Mouse (Mus musculus) hindbrain, embryonic 16.5 days (tissue): ENCODE measurements around the gene Map1b. TPM values are rescaled to one million over a fixed set of nuclear protein-coding genes. Genes with fewer than 3 reads are reported as not detected.

Experiments
- ATAC-seq: fragments of 200-750 bp; cut with Nextera tagmentation; 2 replicates; pipeline ENCODE4 v1.8.0; 2017; ENCODE audit warnings: moderate TSS enrichment, moderate library complexity
- H3K27ac ChIP-seq: fragments of 300-500 bp; sonication (generic); 2 replicates; pipeline ENCODE4 v1.5.1; 2014; ENCODE audit warnings: low read depth, mild to moderate bottlenecking, control low read depth, low read length, moderate library complexity
- H3K27me3 ChIP-seq: fragments of 300-500 bp; sonication (generic); replicated peaks from 2 replicates; pipeline ENCODE4 v1.6.1; 2014; ENCODE audit warnings: low read length; ENCODE audit not compliant: control insufficient read depth, insufficient read depth
- H3K36me3 ChIP-seq: fragments of 300-500 bp; sonication (generic); 2 replicates; pipeline ENCODE4 v1.6.1; 2014; ENCODE audit warnings: mild to moderate bottlenecking, low read length, moderate library complexity, mixed read lengths; ENCODE audit not compliant: control insufficient read depth, insufficient read depth
- H3K4me1 ChIP-seq: fragments of 300-500 bp; sonication (generic); 2 replicates; pipeline ENCODE4 v1.6.1; 2014; ENCODE audit warnings: low read depth, low read length; ENCODE audit not compliant: control insufficient read depth, insufficient read depth
- H3K4me2 ChIP-seq: fragments of 300-500 bp; sonication (generic); 2 replicates; pipeline ENCODE4 v1.6.1; 2014; ENCODE audit warnings: mild to moderate bottlenecking, low read length, control low read depth, moderate library complexity
- H3K4me3 ChIP-seq: fragments of 300-500 bp; sonication (generic); 2 replicates; pipeline ENCODE4 v1.5.1; 2014; ENCODE audit warnings: mild to moderate bottlenecking, low read length, control low read depth, moderate library complexity
- H3K9ac ChIP-seq: fragments of 300-500 bp; sonication (generic); 2 replicates; pipeline ENCODE4 v1.6.1; 2014; ENCODE audit warnings: low read depth, mild to moderate bottlenecking, control low read depth, low read length, moderate library complexity
- H3K9me3 ChIP-seq: fragments of 300-500 bp; sonication (generic); 2 replicates; pipeline ENCODE4 v1.6.1; 2014; ENCODE audit warnings: mild to moderate bottlenecking, low read length, moderate library complexity; ENCODE audit not compliant: control insufficient read depth
- WGBS: fragments of 180-500 bp; shearing (Covaris S2); extraction: QIAGEN DNeasy Blood & Tissue Kit; methylation state at CpG from one replicate; pipeline ENCODE4 v1.1.7; 2014; 5-methylcytosine and 5-hydroxymethylcytosine counted together
- polyA plus RNA-seq: library from polyadenylated mRNA; unstranded; fragments of >200 nt; fragmentation: Nextera tagmentation; extraction: Ambion mirVana; gene quantifications from 2 replicates; pipeline ENCODE4 v1.2.1, GENCODE M21; 2015

Gene Map1b
- polyA plus RNA-seq, 1 experiment from 2014 or later: 2,195 TPM

DNA sequence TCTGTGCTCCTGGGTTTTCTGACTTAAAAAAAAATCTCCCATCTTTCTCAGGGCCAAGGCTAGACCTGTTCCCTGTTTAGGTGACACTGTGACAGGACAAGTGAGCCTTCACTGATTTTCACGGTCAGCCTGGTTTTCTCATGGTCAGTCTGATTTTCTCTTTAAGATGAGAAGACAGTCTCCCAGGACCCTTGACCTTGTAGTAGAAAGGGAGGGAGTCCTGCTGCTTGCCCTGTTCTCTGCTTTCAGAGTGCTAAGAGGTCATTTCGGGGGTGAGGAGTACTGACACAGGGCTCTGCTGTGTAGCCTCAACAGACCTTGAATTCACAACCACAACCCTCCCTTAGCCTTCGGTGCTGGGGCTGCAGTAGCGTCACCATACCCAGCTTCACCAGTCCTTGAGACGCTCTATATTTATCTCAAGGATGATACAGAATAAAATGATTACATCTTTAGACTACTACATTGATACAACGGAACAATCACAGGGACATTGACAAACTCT, 49.5 kb downstream of the Map1b start:
- Histone ChIP-seq H3K27me3 (no peaks in the 10 kb centered on the region), H3K27ac (no peak overlapping the region; the same call in 1 of the 2 replicates), H3K9ac (no peak overlapping the region), H3K4me1 (peaks cover 22% of the 10 kb centered on the region), H3K36me3 (0 out of 2 replicates have a peak, but pooled peaks cover under 1% of the 10 kb centered on the region), H3K4me2 (no peak overlapping the region), H3K4me3 (no peak overlapping the region), H3K9me3 (no peaks in the 10 kb centered on the region)
- 39% methylated on average over 6 of the region's 6 CpGs for WGBS
- no peak for ATAC-seq

DNA sequence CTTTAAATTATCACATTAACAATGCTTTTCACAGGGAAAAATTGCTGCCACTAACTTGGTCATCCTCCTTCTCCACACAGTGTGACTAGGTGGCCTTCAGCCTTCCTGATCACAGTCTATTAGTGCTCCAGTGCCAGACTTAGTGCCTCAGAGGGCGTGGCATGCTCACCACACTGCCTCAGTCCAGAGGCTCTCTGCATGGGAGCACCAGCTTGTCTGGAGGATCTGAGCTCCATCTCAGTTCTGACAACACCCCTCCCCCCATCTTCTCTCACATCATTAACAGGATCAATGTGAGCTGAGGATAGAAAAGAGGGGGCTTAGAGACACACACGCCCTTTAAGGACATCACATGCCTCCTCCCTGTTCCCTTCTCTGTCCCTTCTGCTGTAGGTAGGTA, 50.3 kb downstream of the Map1b start:
- H3K9me3 ChIP-seq: no peaks in the 10 kb centered on the region
- no peaks in the 10 kb centered on the region for H3K27me3 ChIP-seq
- H3K4me2 ChIP-seq: no peak overlapping the region
- peak; percentile 59; the same call in 1 of the 2 replicates for ATAC-seq
- H3K4me3 ChIP-seq: no peak overlapping the region
- H3K36me3 ChIP-seq: 0 out of 2 replicates have a peak, but pooled peaks cover 4% of the 10 kb centered on the region
- WGBS: 38% methylated on average over 2 of the region's 2 CpGs
- H3K9ac ChIP-seq: no peak overlapping the region
- H3K27ac ChIP-seq: no peak overlapping the region
- peaks cover 22% of the 10 kb centered on the region for H3K4me1 ChIP-seq

DNA sequence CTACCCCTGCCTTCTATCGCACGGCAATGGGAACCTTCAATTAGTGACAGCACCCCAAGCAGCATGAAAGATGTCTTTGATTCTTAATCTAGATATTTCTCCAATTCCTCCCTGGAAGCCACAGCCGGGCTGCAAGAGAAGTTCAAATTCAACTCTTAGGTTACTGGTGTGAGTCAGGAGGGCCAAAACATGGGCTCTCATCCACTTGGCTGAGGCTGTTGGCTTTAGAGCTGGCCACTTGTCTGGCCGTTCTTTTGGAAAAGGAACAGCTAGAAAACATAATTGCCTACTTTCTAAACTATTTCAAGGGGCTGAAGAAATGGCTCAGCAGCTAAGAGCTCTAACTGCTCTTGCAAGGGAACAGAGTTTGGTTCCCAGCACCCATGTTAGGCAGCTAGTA, 51.8 kb downstream of the Map1b start:
- WGBS: 68% methylated on average over 4 of the region's 4 CpGs
- Histone ChIP-seq H3K4me3 (no peak overlapping the region), H3K4me2 (no peak overlapping the region), H3K27me3 (no peaks in the 10 kb centered on the region), H3K27ac (no peak overlapping the region), H3K4me1 (peaks cover 20% of the 10 kb centered on the region), H3K9ac (no peak overlapping the region), H3K36me3 (0 out of 2 replicates have a peak, but pooled peaks cover 4% of the 10 kb centered on the region), H3K9me3 (no peaks in the 10 kb centered on the region)
- ATAC-seq: no peak

DNA sequence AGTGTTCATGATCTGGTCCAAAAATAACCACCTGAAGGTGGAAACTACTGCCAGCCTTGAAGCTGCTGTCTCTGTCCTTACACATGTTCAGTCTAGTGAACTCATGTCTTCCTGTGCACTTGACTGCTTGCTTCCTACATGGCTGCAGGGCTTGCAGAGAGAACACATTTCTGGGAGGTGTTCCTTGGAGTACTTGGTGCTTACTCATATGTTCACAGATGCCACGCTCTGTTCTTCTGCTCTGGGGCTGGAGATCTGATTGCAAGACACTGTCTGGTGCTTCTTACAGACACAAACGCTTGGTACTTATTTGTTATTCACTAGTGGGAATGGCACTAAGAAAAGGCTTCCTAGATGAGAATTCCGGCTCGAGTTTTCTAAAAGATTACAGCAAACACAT, 54.5 kb downstream of the Map1b start:
- no peak overlapping the region for H3K4me3 ChIP-seq
- no peak overlapping the region for H3K4me2 ChIP-seq
- ATAC-seq: no peak
- no peak overlapping the region for H3K27ac ChIP-seq
- H3K36me3 ChIP-seq: 0 out of 2 replicates have a peak, but pooled peaks cover 4% of the 10 kb centered on the region
- H3K9ac ChIP-seq: no peak overlapping the region
- whole genome bisulfite sequencing: 88% methylated on average over 4 of the region's 4 CpGs
- peaks cover 23% of the 10 kb centered on the region for H3K4me1 ChIP-seq
- no peaks in the 10 kb centered on the region for H3K9me3 ChIP-seq
- H3K27me3 ChIP-seq: no peaks in the 10 kb centered on the region

DNA sequence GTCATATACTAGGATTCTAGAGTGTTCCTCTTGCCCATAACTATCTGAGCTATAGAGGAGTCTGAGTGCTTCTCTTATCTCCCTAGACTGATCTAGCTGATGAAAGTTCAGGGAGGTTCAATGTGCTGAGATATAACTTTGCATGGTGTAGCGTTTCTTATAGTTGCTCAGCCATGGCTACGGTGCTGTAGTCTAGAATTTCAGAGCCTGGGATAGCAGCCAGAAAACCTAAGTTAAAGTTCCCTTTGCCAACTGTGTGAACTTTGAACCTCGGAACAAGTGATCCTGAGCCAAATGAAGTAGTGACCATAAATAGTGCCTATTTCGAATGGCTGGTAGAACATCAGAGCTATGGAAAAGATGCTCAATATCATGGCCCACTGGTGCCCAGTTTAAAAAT, 56.7 kb downstream of the Map1b start:
- H3K27me3 ChIP-seq: no peaks in the 10 kb centered on the region
- H3K9ac ChIP-seq: no peak overlapping the region
- no peak overlapping the region for H3K4me3 ChIP-seq
- H3K9me3 ChIP-seq: no peaks in the 10 kb centered on the region
- peaks cover 22% of the 10 kb centered on the region for H3K4me1 ChIP-seq
- no peak overlapping the region for H3K4me2 ChIP-seq
- H3K27ac ChIP-seq: peak overlapping the region; percentile 24; the same call in 1 of the 2 replicates
- 61% methylated on average over 4 of the region's 4 CpGs for WGBS
- 0 out of 2 replicates have a peak, but pooled peaks cover 4% of the 10 kb centered on the region for H3K36me3 ChIP-seq
- ATAC-seq: peak; percentile 3; the same call in 1 of the 2 replicates

DNA sequence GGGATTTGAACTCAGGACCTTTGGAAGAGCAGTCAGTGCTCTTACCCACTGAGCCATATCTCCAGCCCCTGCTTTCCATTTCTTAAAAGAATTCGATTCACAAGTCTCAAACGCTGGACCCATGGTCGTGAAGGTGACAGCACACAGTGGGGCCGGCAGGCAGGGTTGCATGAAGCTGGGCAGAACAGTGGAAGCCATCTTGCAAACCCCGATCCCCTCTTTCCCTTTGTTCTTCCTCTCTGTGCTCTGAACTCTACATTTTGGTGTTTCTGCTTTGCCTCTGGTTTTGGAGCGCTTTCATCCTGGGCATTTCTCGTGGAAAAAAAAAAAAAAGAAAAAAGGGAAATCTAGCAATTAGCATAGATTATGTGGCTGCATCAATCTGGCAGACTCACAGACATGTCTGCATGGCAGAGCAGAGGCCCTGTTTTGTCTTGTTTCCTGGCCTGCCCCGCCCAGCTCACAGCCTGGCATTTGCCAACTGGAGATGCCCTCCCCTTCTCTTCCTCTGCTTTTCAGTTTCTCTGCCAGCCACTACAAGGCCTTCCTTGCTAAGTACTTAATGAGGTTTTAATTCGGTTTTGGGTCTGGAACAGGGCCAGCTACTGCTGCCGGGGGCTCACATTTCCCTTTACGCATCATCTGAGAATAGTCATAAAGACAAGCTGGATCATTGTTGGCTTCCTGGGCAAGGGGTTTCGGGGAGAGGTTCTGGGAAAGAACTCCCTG, 57.5 kb downstream of the Map1b start:
- 42% methylated on average over 12 of the region's 12 CpGs for WGBS
- no peak overlapping the region for H3K4me3 ChIP-seq
- H3K27ac ChIP-seq: peak overlapping the region; percentile 13
- H3K36me3 ChIP-seq: 0 out of 2 replicates have a peak, but pooled peaks cover 4% of the 10 kb centered on the region
- ATAC-seq: peak; percentile 85
- no peak overlapping the region for H3K9ac ChIP-seq
- no peaks in the 10 kb centered on the region for H3K9me3 ChIP-seq
- H3K4me2 ChIP-seq: no peak overlapping the region
- peaks cover 18% of the 10 kb centered on the region for H3K4me1 ChIP-seq
- H3K27me3 ChIP-seq: no peaks in the 10 kb centered on the region

DNA sequence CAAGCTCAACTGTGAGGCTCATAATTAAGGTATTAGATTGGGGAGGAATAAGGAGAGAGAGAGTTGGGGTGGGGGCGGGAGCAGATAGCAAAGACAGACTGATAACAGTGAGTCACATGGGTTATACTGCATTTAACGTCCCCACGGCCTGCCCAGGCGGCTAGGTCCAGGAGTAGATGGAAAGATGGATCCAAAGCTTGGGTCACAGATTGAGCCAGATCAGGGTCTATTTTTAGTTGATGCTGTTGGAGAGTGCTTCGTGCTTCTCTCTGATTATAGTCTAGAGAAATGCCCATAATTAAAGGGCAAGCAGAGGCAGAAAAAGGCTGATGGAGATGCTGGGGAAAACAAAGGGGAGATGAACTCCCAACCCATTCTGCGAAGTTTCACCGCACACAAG, 61.4 kb downstream of the Map1b start:
- no peak for ATAC-seq
- no peaks in the 10 kb centered on the region for H3K27me3 ChIP-seq
- no peaks in the 10 kb centered on the region for H3K36me3 ChIP-seq
- H3K4me2 ChIP-seq: no peak overlapping the region
- H3K9me3 ChIP-seq: no peaks in the 10 kb centered on the region
- no peak overlapping the region for H3K27ac ChIP-seq
- H3K4me1 ChIP-seq: peaks cover 34% of the 10 kb centered on the region
- H3K9ac ChIP-seq: no peak overlapping the region
- H3K4me3 ChIP-seq: no peak overlapping the region
- 81% methylated on average over 7 of the region's 7 CpGs for WGBS

DNA sequence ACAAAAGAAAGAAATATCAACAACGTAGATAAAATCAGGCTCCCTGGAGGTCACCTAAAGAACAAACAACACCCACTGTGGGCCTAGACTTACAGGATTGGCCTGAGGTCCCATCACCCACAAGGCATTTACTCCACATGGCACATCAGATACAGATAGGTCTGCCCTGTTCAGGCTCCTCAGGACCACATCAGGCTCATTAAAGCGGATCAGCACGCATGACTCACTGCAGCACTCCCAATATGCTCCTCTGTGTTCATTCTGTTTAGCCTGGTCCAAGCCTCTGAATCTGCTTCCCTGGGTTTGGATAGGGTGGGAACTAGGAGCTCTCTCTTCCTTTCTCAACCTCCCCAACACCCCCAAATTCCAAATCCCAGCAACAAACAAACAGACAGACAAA, 63.9 kb downstream of the Map1b start:
- H3K4me1 ChIP-seq: peaks cover 41% of the 10 kb centered on the region
- no peak for ATAC-seq

DNA sequence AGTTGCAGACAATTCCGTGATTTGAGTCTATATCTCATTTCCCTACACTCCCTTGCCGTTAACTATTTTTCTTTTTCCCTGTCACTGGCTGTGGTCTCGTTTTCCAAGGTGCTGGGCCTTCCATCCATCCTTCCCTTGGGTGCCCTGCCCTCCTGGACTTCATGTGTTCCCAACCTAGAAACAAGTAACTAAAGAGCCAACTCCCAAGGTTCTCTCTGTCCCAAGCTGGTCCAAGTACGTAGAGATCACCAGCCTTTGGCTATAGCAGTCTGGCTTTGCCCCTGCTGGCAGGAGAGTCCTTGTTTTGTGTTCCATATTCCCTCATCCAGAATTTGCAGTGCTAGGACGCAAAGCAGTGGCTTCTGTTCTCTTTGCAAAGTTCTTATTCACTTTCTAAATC, 65.1 kb downstream of the Map1b start:
- Histone ChIP-seq H3K4me2 (no peak overlapping the region), H3K4me1 (peaks cover 52% of the 10 kb centered on the region), H3K4me3 (no peak overlapping the region), H3K9me3 (no peaks in the 10 kb centered on the region), H3K9ac (no peak overlapping the region), H3K36me3 (no peaks in the 10 kb centered on the region), H3K27me3 (no peaks in the 10 kb centered on the region), H3K27ac (0 out of 2 replicates have a peak overlapping the region, but pooled peaks have one; percentile 18)
- no peak for ATAC-seq
- WGBS: 62% methylated on average over 5 of the region's 5 CpGs

More for the DNA sequence above, 63.9 kb downstream of the Map1b start:
- Histone ChIP-seq H3K27ac (no peak overlapping the region), H3K4me3 (no peak overlapping the region), H3K27me3 (no peaks in the 10 kb centered on the region), H3K9ac (no peak overlapping the region), H3K36me3 (no peaks in the 10 kb centered on the region), H3K9me3 (no peaks in the 10 kb centered on the region), H3K4me2 (no peak overlapping the region)
- 85% methylated on average over 3 of the region's 3 CpGs for WGBS
